Mouse (Mus musculus): ENCODE data around the gene Mfsd12.
A peak's percentile ranks its signal among the peaks of the same experiment; 100 is the strongest.

Gene Mfsd12

DNA sequence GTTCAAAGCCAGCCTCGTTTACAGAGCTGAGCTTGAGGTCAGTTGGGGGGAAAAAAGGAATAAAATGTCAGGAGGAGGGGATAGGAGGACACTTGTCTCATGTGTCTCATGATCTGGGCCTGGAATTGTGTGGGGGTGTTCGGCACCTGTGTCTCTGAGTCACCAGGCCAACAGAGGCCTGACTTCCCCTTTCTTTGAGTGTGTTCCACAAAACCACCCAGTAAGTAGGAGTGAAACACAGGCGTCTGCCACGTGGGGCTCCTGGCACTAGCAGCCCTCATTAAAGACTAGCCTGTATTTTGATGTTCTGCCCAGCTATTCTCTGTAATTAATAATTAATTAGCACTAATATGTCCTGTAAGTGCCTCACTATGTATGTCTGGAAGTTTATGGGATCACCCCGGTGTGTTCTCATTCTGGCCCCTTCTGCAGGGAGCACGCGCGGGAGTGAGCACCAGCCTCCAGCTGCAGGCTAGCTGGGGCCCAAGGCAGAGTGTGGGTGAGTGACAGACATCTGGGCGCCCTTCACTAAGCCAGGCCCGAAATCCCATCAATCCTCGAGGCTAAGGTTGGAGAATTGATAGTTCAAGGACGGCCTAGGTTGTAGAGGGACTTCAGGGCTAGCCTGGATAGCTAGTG is 820 bp upstream of the Mfsd12 start:
- no peak for DNase-seq (ENCODE audit: low spot score)

GRCm38 (mm10) chr10:81358209-81358608 is 918 bp downstream of the Mfsd12 start:
- DNase-seq (ENCODE audit: low spot score): no peak

DNA sequence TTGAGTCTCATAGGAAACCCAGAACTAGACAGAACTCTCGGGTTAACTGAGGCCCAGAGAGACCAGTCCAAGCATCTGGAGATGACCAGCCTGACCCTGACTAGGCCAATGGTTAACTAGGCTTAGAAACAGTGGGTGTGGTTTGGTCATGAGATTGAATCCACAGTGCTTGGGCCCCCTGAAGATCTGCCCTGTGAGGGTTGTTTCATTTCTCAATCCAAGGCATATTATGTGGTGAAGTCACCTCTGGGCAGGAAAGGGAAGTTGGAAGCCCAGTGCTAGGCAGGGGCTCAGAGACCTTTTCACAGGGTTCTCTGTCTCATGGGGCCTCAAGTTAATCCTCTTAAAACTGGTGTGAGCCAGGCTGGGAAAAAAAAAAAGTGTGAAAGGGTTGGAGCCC is 1.6 kb downstream of the Mfsd12 start:
- DNase-seq (ENCODE audit: low spot score): no peak

- no peak for DNase-seq (ENCODE audit: low spot score)
Measured at GRCm38 (mm10) chr10:81360721-81361120, 3.4 kb downstream of the Mfsd12 start.

- no peak for DNase-seq (ENCODE audit: low spot score)
Measured at GRCm38 (mm10) chr10:81362336-81362949, 5.2 kb downstream of the Mfsd12 start.

DNA sequence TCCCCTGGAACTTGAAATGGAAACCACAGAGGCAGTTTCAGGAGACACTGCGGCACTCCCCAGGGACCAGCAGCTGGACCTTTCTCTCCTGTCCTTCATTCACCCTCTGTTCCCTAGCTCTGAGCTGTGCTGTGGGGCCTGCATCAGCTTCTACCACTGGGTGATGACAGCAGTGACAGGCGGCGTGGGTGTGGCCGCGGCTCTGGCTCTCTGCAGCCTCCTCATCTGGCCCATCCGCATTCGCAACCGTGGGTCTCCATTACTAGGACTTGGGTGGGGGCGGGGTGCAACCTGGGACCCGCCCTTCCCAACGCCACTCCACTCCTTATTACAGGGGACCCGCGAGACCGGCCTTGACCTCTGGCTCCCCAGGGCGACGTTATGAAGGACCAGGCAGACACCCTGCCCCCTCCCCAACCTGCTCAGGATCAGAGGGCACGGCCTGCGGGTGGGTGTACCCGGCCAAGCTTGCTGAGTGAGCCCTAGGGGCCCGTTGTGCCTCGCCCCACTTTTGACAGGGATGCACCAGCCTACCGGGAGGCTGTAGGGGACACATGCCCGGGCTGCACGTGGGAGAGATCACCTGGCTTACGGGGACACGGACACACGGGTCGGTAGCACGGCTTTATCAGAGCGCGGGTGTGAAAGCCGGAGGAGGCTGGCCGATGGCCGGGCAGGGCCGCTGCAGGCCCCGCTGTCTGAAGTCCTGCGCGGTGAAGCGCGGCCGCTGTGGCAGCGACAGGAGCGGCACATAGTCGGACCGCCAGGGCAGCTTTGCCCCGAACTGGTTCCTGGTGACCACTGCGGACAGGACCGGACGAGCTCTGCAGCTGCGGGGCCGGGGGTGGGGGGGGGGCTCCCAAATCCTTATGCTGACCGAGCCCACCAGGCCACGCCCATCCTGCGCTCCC is 6.4 kb downstream of the Mfsd12 start:
- no peak for DNase-seq (ENCODE audit: low spot score)

- no peak for DNase-seq (ENCODE audit: low spot score)
Measured at GRCm38 (mm10) chr10:81364666-81365065, 7.4 kb downstream of the Mfsd12 start.

DNA sequence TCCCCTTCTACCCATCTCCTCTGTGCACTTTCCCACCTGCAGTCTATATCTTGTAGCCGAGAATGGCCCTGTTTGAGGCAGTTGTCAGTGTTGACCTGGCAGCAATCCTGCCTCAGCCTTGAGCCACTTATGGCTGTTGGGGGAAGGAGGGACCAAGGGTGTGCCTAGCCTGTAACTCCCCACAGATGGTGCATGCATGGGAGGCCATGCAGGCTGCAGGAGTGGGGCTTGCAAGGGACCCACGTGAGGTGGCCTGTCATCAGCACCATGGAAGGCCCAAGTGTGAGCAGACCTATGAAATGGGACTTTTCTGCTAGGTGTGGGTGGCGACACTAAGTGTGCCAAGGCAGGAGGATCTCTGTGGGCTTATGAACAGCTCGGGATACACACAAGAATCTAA is 7.8 kb downstream of the Mfsd12 start:
- no peak for DNase-seq (ENCODE audit: low spot score)

- DNase-seq (ENCODE audit: low spot score): no peak
Measured at GRCm38 (mm10) chr10:81365672-81366476, 8.6 kb downstream of the Mfsd12 start, which contains the start of gene 4930404N11Rik. 4930404N11Rik (minus strand) TSS chr10:81365816.

- no peak for DNase-seq (ENCODE audit: low spot score)
Measured at GRCm38 (mm10) chr10:81366477-81367206, 9.4 kb downstream of the Mfsd12 start.

- DNase-seq (ENCODE audit: low spot score): no peak
Measured at GRCm38 (mm10) chr10:81367207-81367495, 9.9 kb downstream of the Mfsd12 start.

GRCm38 (mm10) chr10:81375322-81375721 is 18.0 kb downstream of the Mfsd12 start:
- DNase-seq (ENCODE audit: low spot score): no peak

- DNase-seq (ENCODE audit: low spot score): no peak
Measured at GRCm38 (mm10) chr10:81376561-81377361, 19.5 kb downstream of the Mfsd12 start.

DNA sequence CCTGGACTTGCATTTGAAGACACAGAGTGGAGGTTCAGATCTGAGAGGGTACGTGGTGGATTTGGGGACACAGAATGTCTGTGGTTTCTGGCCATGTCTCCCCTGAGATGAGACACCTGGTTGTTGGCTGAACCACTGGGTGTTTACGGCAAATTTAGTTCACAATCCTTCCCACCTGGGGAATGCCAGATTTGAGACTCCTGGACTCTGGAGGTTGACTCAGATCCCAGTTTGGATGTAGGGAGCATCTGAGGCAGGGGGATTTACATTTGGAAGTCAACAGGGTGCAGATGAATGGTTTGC is 20.0 kb downstream of the Mfsd12 start:
- no peak for DNase-seq (ENCODE audit: low spot score)

- DNase-seq (ENCODE audit: low spot score): no peak
Measured at GRCm38 (mm10) chr10:81377793-81378552, 20.7 kb downstream of the Mfsd12 start, which contains the start of gene Fzr1. Fzr1 (minus strand) TSS chr10:81378516.

DNA sequence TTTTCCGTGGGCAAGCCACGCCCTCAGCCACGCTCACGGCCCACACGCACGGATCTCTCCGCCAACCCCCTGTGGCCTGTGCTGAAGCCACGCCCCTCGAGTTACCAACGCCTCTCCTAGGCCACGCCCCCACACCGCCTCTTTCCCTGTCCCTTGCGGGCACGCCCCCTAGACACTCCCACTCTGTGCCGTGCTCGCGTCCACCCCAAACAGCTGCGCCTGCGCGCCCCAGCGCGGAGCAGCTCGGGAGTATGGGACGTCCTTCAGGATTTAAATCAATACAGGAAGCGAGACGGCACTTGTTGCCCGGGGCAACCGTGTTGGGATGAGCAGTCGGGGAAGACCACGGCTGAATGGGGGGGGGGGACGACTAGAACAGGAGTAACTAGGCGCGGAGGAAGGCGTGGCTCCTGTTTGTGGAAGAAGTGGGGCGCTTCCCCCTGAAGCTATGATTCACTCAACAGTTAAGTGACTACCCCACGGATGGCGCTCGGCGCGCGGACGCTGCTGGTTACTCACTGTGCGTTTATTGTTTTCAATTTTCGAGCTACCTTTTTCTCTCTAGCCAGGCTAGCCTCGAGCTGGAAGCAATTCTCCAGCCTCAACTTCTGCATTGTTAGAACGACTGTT is 21.4 kb downstream of the Mfsd12 start:
- peak; percentile 100 for DNase-seq (ENCODE audit: low spot score)

- no peak for DNase-seq (ENCODE audit: low spot score)
Measured at GRCm38 (mm10) chr10:81379183-81379553, 21.9 kb downstream of the Mfsd12 start.

GRCm38 (mm10) chr10:81379809-81380378 is 22.6 kb downstream of the Mfsd12 start:
- DNase-seq (ENCODE audit: low spot score): no peak

DNA sequence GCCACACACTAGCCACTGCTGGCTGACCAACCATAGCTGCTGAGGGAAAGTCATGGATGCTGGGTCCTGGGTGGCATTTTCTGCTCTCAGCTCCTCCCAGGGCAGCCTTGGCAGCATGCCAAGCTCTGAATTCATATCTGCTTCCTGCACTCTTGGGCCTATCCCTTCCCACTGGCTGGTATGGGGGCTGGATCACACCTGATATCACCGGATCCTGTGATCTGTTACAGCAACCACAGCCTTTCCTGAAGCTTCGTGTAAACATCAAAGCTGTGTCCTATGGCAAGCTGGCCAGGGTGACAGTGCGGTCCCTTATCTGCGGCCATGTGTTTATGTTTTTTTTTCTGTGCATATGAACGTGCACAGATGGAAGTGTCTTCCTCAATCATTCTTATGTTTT is 24.7 kb downstream of the Mfsd12 start:
- DNase-seq (ENCODE audit: low spot score): no peak
